Mouse (Mus musculus): ENCODE results near the gene Ndufaf8.

Gene Ndufaf8

DNA sequence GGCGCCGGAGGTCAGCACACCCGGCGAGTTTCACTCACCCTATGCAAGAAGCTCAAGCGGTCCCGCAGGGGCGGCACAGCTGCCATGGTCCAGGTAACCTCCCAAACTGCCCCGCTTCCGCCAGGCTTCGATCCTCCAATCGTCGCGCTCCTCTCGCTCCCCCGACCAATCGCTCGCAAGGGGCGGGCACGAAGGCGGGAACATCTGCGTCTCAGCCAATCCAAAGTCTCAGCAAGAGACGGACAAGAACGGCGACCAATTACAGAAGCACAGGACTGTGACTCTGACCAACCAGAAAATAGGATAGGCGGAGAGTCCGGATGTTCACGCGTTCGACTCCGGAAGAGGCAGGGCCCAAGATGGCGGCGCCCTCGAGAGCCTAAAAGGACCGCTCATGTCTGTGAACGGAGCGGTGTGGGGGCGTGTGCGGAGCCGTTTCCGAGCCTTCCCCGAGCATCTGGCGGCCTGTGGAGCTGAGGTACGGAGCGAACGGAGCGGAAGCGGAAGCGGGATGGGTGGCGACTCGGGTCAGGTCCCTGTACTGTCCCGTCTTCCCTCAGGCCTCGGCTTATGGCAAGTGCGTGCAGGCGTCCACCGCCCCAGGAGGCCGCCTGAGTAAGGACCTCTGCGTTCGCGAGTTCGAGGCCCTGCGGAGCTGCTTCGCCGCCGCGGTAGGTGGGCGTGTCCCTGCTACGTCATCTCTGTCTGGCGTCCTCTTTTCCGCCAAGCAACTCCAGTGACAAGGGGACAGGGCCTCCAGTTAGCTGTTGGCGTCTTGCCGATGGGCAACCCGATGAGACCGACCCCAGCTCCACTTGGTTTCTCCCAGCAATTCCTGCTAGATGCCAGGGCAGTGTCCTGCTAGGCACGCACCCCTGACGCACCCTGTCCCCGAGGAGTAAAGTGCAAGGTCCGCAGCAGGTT lies at the start of gene Ndufaf8, which contains the start of gene Tepsin:
Gene Ndufaf8 (plus strand): TSS at position 341 of the 924 bp plus-strand sequence.
Gene Tepsin (minus strand): TSS at position 144 of the 924 bp plus-strand sequence.
- peak; percentile 98 for DNase-seq (ENCODE audit: low read depth, low spot score)

GRCm38 (mm10) chr11:120049067-120049466 lies 49.7 kb upstream of the Ndufaf8 start:
- DNase-seq (ENCODE audit: low read depth, low spot score) = no peak

- peak; percentile 21 for DNase-seq (ENCODE audit: low read depth, low spot score)
Measured at GRCm38 (mm10) chr11:120051124-120051811, 47.5 kb upstream of the Ndufaf8 start.

GRCm38 (mm10) chr11:120052274-120052673 lies 46.5 kb upstream of the Ndufaf8 start:
- no peak for DNase-seq (ENCODE audit: low read depth, low spot score)

DNA sequence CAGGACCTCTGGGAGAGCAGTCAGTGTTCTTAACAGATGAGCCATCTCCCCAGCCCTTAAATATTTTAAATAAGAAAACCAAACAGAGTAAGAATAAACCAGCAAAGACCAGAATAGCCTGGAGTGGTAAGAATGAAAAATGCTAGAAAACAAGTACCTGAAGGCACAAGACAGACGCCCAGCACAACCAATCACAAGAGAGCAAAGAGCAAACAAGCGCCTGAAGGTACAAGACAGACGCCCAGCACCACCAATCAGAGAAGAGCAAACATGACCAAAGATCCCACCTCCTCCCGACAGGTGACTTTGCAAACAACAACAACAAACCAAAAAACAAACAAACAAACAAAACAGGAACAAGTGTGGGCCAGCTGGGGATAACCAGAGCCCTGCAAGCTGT lies 44.9 kb upstream of the Ndufaf8 start:
- peak; percentile 61 for DNase-seq (ENCODE audit: low read depth, low spot score)

DNA sequence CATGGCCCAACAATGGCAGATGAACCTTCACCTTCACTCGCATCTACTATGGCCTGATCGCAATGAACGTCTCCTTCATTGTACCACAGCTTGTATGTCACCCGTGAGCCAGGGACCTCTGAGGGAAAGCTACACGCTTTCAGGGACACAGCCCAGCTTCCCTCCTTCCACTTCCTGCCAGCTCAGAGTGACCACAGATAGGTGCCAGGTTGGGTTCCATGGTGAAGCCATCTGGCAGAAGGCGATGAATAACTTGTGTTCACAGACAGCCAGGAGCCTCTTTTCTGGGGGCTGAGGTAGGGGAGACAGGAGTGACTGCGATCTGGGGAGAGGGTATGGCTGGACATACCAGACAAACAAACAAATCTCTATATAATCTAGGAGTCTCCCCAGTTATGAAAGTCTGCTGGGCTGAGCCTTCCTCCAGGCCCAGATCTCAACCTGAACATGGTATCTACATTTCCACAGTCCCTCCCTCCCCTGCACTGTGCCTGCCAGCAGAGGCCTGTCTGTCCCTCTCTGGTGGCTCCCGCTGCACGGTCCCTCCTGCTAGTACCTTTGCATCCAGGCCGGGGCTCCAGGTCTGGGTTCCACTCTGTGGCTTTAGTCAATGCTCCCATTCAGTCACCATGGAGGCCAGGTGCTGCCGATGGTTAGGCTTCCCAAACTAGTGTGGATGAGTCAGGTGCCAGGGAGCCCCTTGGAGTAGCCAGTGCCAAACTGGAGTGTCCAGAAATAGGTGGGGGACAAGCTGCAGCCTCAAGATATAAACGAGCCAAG lies 42.6 kb upstream of the Ndufaf8 start:
- no peak for DNase-seq (ENCODE audit: low read depth, low spot score)

DNA sequence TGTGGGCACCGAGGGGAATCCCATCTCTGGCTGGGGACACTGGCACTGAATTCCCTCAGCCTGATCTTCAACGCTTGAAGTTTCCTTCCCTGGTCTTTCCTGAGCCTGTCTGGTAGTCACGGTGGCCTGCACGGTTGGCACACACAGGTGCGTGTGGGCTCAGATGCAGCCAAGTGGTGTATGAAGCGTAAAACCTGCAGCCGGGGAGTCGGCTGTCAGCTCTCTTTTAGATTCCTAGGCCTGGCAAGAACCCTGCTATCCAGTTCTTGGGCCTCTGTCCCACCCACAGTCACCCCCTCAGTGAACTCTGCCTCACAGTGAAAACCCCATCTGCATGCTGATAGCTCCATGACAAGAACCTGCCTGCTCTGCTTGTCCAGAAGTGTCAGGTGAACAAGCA lies 38.1 kb upstream of the Ndufaf8 start:
- no peak for DNase-seq (ENCODE audit: low read depth, low spot score)

- no peak for DNase-seq (ENCODE audit: low read depth, low spot score)
Measured at GRCm38 (mm10) chr11:120063326-120063725, 35.4 kb upstream of the Ndufaf8 start.

GRCm38 (mm10) chr11:120064006-120064667 lies 34.6 kb upstream of the Ndufaf8 start:
- DNase-seq (ENCODE audit: low read depth, low spot score) = no peak

DNA sequence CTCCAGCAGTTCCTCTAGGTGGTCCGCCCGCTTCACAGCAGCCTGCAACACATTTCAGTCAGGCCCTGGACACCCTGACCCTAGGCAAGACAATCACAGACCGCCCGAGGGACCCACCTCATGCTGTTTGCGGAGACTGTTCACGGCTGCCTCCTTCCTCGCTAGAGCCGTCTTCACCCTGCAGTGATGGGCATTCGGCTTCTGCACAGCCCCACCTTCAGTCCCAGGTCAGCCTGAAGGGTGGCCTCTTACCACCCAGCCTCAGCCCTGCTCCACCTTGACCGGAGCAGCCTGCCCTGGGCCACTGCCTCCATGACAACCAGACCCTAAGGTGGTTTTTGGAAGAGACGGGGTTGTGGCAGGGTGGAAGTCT lies 34.1 kb upstream of the Ndufaf8 start:
- no peak for DNase-seq (ENCODE audit: low read depth, low spot score)

DNA sequence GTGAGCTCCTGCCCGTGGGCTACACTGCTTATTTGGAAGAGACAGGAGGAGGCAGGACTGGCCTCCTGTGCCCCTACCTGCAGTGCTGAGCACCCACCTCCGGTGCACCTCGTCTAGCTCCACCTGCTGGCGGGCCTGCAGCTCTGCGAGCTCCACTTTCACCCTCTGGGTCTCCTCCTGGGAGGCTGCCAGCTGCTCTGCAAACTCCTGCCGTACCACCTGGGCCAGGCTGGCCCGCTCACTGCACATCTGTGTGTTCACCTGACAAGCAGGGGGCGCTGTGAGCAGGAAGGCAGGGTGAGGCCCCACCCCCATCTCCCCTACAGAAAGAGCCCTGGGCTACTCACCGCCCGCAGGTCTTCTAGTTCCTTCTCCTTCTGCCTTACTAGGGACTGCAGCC lies 33.4 kb upstream of the Ndufaf8 start:
- DNase-seq (ENCODE audit: low read depth, low spot score) = peak; percentile 93

- DNase-seq (ENCODE audit: low read depth, low spot score) = peak; percentile 71
Measured at GRCm38 (mm10) chr11:120067834-120068233, 30.9 kb upstream of the Ndufaf8 start.

DNA sequence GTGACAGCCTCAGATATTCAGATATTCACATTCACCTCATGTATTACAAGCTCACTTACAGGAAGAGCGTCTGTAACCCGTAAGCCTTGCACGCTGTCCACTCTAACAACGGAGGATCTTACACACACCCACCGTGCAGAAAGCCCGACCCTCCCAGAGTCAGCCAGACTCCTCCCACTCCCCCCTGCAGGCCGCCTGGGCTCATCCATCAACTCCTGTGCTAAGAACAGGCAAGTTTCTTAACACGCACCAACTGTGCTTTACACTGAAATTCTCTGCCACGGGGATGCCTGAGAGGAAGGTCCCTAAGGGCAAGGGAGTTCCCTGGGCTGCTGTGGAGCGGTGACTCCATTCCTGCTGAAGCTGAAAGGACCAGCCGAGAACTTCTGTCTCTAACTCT lies 29.5 kb upstream of the Ndufaf8 start:
- peak; percentile 32 for DNase-seq (ENCODE audit: low read depth, low spot score)

DNA sequence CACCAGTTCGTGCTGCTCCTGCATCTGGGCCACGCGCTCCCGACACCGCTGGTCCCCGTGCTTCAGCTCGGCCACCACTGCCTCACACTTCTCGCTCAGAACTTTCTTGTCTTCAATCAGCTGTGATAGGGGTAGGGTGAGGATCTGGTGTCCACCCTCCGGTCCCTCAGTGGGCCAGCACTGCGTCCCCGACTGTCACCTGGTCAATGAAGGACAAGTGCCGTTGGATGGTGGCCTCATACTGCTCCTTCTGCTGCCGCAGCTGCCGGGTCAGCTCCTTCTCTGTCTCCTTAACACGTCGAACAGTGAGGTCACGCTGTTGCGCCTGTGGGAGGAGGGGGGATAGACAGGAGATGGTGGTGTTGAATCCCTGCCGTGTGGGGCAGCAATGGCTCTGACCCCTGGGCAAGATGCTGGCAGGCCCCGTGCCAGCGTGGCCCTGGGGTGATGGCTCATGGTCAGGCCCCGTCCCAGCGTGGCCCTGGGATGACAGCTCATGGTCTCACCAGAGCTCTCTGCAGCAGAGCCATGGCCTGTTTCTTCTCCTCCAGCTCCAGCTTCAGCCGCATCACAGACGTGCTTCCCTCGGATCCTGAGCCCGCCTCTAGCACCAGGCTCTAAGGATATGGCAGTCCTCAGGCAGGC lies 28.3 kb upstream of the Ndufaf8 start:
- no peak for DNase-seq (ENCODE audit: low read depth, low spot score)

GRCm38 (mm10) chr11:120071065-120071464 lies 27.7 kb upstream of the Ndufaf8 start:
- DNase-seq (ENCODE audit: low read depth, low spot score) = no peak

DNA sequence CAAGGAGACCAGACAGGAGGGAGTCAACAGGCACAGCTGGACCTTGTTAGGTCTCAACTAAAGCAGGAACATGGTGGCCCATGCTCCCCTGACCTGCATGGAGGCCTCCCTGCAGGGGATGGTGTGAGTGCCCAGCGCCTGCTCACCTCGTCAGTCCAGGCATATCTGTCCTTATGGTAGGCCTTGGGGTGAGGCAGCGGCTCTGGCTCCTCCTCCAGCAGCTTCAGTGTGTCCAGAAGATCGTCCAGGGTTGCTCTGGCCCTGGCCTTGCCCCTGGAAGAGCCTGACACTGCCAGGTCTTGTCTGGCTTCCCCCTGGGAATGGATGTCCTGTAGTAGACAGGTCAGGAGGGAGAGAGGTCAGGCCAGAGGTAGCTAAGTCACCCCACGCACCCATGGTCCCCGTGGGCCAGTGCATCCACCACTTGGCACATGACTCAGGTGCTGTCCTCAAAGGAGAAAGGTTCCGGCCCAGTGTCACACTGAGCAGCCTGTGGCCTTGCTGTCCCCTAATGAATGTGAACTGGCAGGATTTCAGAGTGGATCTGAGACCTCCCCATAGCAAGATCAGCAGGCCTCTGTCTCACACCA lies 26.9 kb upstream of the Ndufaf8 start:
- DNase-seq (ENCODE audit: low read depth, low spot score) = no peak

GRCm38 (mm10) chr11:120072986-120073647 lies 25.6 kb upstream of the Ndufaf8 start:
- DNase-seq (ENCODE audit: low read depth, low spot score) = no peak

DNA sequence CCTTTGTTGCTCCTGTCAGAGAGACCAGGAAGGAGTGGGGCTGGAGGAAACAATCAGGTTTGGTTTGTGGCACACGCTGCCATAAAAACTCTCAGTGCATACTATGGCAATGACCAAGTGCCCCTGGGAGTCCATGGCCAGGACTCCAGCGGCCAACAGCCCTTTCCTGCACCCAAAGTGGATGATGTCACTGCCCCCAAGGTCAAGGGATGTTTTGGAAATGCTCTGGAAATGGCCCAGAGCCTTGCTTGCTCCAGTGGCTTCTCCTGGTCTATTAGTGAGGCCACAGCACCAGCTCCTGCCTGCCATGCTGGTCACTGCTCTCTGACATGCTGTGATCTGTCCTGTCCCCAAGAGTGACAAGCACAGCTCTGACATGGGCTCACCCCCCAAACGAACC lies 22.5 kb upstream of the Ndufaf8 start:
- DNase-seq (ENCODE audit: low read depth, low spot score) = no peak

- DNase-seq (ENCODE audit: low read depth, low spot score) = no peak
Measured at GRCm38 (mm10) chr11:120080282-120080681, 18.4 kb upstream of the Ndufaf8 start.

All from R1 (cell line).